Mouse (Mus musculus) limb, embryonic 14.5 days (tissue): ENCODE results near the gene Oas1c. TPM values are rescaled to one million over a fixed set of nuclear protein-coding genes. Genes with fewer than 3 reads are reported as not detected.

Experiments used
- ATAC-seq: fragments of 200-750 bp; cut with Nextera tagmentation; 2 replicates; pipeline ENCODE4 v1.8.0; 2017; ENCODE audit warnings: low read depth, moderate number of reproducible peaks, moderate TSS enrichment; ENCODE audit not compliant: low FRiP score
- DNase-seq: peaks from one replicate; pipeline ENCODE4 v3.0.0-alpha.2; 2015; ENCODE audit warnings: low spot score
- H3K27ac ChIP-seq: fragments of 300-500 bp; sonication (generic); replicated peaks from 2 replicates; pipeline ENCODE4 v1.5.1; 2014; ENCODE audit warnings: low read depth, mild to moderate bottlenecking, low read length, moderate library complexity, mixed read lengths
- H3K27me3 ChIP-seq: fragments of 300-500 bp; sonication (generic); 2 replicates; pipeline ENCODE4 v1.6.1; 2014; ENCODE audit warnings: low read length, mixed read lengths; ENCODE audit not compliant: control insufficient read depth, insufficient read depth
- H3K36me3 ChIP-seq: fragments of 300-500 bp; sonication (generic); 2 replicates; pipeline ENCODE4 v1.6.1; 2014; ENCODE audit warnings: mild to moderate bottlenecking, low read length, moderate library complexity, mixed read lengths; ENCODE audit not compliant: control insufficient read depth, insufficient read depth
- H3K4me1 ChIP-seq: fragments of 300-500 bp; sonication (generic); 2 replicates; pipeline ENCODE4 v1.6.1; 2014; ENCODE audit warnings: antibody characterized with exemption, low read length, mixed read lengths; ENCODE audit not compliant: control insufficient read depth, insufficient read depth
- H3K4me2 ChIP-seq: fragments of 300-500 bp; sonication (generic); replicated peaks from 2 replicates; pipeline ENCODE4 v1.6.1; 2014; ENCODE audit warnings: low read depth, mild to moderate bottlenecking, low read length, moderate library complexity; ENCODE audit not compliant: severe bottlenecking
- H3K4me3 ChIP-seq: fragments of 300-500 bp; sonication (generic); replicated peaks from 2 replicates; pipeline ENCODE4 v1.5.1; 2014; ENCODE audit warnings: low read length
- H3K9ac ChIP-seq: fragments of 300-500 bp; sonication (generic); 2 replicates; pipeline ENCODE4 v1.6.1; 2014; ENCODE audit warnings: mild to moderate bottlenecking, low read depth, low read length, moderate library complexity; ENCODE audit not compliant: severe bottlenecking
- H3K9me3 ChIP-seq: fragments of 300-500 bp; sonication (generic); 2 replicates; pipeline ENCODE4 v1.6.1; 2016; ENCODE audit warnings: low read length; ENCODE audit not compliant: control insufficient read depth
- POLR2A ChIP-seq: fragments of 200-500 bp; IDR thresholded peaks from 2 replicates; pipeline ENCODE4 v1.8.0; 2012; ENCODE audit warnings: inconsistent platforms, mild to moderate bottlenecking, moderate library complexity, borderline replicate concordance; ENCODE audit not compliant: insufficient read depth, insufficient read length; ENCODE audit errors: extremely low read depth
- whole genome bisulfite sequencing: fragments of 180-500 bp; shearing (Covaris S2); extraction: QIAGEN DNeasy Blood & Tissue Kit; methylation state at CpG from one replicate; pipeline ENCODE4 v1.1.7; 2014; 5-methylcytosine and 5-hydroxymethylcytosine counted together
- polyA plus RNA-seq, 2 experiments: library from polyadenylated mRNA; depleted of rRNA in 1 of 2; stranded (reverse) in 1 of 2; unstranded in 1 of 2; fragments of >200 nt; fragmentation: Nextera tagmentation in 1 of 2; extraction: Ambion mirVana in 1 of 2; gene quantifications; 2 replicates each; pipeline versions ENCODE4 v1.2.1 to v1.2.3; 2012 to 2014

Gene Oas1c
- polyA plus RNA-seq, 2 experiments, result 0.10 to 0.58 TPM

GRCm38 (mm10) chr5:120793043-120793442 is 19.3 kb downstream of the Oas1c start:
- no peak overlapping the region for H3K4me2 ChIP-seq
- DNase-seq (peak; percentile 32), ATAC-seq (no peak)
- H3K4me1 ChIP-seq, result no peaks in the 10 kb centered on the region
- no peaks in the 10 kb centered on the region for H3K27me3 ChIP-seq
- no peak for TF ChIP-seq POLR2A
- H3K9ac ChIP-seq, result no peak overlapping the region
- H3K4me3 ChIP-seq, result no peak overlapping the region
- H3K36me3 ChIP-seq, result no peaks in the 10 kb centered on the region
- no peak overlapping the region for H3K27ac ChIP-seq
- WGBS, result 40% methylated on average over 2 of the region's 2 CpGs
- no peaks in the 10 kb centered on the region for H3K9me3 ChIP-seq

- WGBS, result 62% methylated on average over 3 of the region's 3 CpGs
- DNase-seq, result no peak
- ATAC-seq, result no peak
- Histone ChIP-seq H3K4me3 (no peak overlapping the region), H3K27ac (no peak overlapping the region), H3K27me3 (no peaks in the 10 kb centered on the region), H3K36me3 (no peaks in the 10 kb centered on the region), H3K9ac (no peak overlapping the region), H3K4me2 (no peak overlapping the region), H3K9me3 (no peaks in the 10 kb centered on the region), H3K4me1 (no peaks in the 10 kb centered on the region)
- TF ChIP-seq POLR2A, result no peak
Observed at GRCm38 (mm10) chr5:120787042-120787441, 25.3 kb downstream of the Oas1c start.

GRCm38 (mm10) chr5:120782446-120782845 is 29.9 kb downstream of the Oas1c start:
- no peak for TF ChIP-seq POLR2A
- WGBS, result 67% methylated on average over 2 of the region's 2 CpGs
- no peak overlapping the region for H3K9ac ChIP-seq

GRCm38 (mm10) chr5:120781646-120782045 is 30.7 kb downstream of the Oas1c start:
- Histone ChIP-seq H3K9me3 (no peaks in the 10 kb centered on the region), H3K27me3 (no peaks in the 10 kb centered on the region), H3K9ac (no peak overlapping the region), H3K4me2 (no peak overlapping the region), H3K4me1 (no peaks in the 10 kb centered on the region), H3K4me3 (no peak overlapping the region), H3K36me3 (no peaks in the 10 kb centered on the region), H3K27ac (no peak overlapping the region)
- DNase-seq (no peak), ATAC-seq (no peak)
- no peak for TF ChIP-seq POLR2A
- WGBS, result 85% methylated on average over 1 of the region's 1 CpGs

More at GRCm38 (mm10) chr5:120782446-120782845, 29.9 kb downstream of the Oas1c start:
- ATAC-seq (no peak), DNase-seq (no peak)
- Histone ChIP-seq H3K36me3 (no peaks in the 10 kb centered on the region), H3K27ac (no peak overlapping the region), H3K9me3 (no peaks in the 10 kb centered on the region), H3K4me3 (no peak overlapping the region), H3K4me1 (no peaks in the 10 kb centered on the region), H3K27me3 (no peaks in the 10 kb centered on the region), H3K4me2 (no peak overlapping the region)

GRCm38 (mm10) chr5:120779922-120780321 is 32.4 kb downstream of the Oas1c start:
- Histone ChIP-seq H3K9me3 (no peaks in the 10 kb centered on the region), H3K4me1 (no peaks in the 10 kb centered on the region), H3K27ac (no peak overlapping the region), H3K36me3 (no peaks in the 10 kb centered on the region), H3K27me3 (no peaks in the 10 kb centered on the region), H3K4me3 (no peak overlapping the region), H3K4me2 (no peak overlapping the region), H3K9ac (no peak overlapping the region)
- DNase-seq, result peak; percentile 55
- no peak for ATAC-seq
- TF ChIP-seq POLR2A, result no peak
- WGBS, result 41% methylated on average over 3 of the region's 3 CpGs

DNA sequence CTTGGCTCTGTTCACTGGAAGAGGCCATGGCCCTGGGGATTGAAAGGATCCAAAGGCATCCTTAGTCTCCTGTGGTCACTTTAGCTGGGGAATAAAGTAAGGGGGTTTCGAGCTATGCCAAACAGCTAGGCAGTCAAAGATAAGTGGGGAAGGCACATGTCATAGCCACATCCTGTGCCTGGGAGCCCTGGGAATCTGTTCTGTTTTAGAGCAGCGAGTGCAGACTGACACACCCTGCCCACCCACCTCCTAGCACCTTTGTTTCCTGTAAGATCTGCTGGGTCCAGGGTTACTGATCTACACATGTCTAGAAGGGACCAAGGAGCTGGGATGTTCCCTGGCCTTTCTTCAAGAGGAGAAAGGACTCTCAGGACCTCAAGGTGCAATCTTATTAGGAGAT is 33.4 kb downstream of the Oas1c start:
- Histone ChIP-seq H3K4me1 (no peaks in the 10 kb centered on the region), H3K27me3 (no peaks in the 10 kb centered on the region), H3K9me3 (no peaks in the 10 kb centered on the region), H3K4me2 (no peak overlapping the region), H3K27ac (no peak overlapping the region), H3K36me3 (no peaks in the 10 kb centered on the region), H3K4me3 (no peak overlapping the region), H3K9ac (no peak overlapping the region)
- DNase-seq (no peak), ATAC-seq (no peak)
- TF ChIP-seq POLR2A, result no peak
- WGBS, result 69% methylated on average over 2 of the region's 2 CpGs
